Mouse (Mus musculus) skeletal muscle tissue, adult 2 months (tissue): Measurements from ENCODE around the gene Chrnb1.

Source experiments
- DNase-seq: peaks from one replicate; pipeline ENCODE4 v3.0.0-alpha.2; 2012; ENCODE audit warnings: low read depth, low spot score

Gene Chrnb1

DNA sequence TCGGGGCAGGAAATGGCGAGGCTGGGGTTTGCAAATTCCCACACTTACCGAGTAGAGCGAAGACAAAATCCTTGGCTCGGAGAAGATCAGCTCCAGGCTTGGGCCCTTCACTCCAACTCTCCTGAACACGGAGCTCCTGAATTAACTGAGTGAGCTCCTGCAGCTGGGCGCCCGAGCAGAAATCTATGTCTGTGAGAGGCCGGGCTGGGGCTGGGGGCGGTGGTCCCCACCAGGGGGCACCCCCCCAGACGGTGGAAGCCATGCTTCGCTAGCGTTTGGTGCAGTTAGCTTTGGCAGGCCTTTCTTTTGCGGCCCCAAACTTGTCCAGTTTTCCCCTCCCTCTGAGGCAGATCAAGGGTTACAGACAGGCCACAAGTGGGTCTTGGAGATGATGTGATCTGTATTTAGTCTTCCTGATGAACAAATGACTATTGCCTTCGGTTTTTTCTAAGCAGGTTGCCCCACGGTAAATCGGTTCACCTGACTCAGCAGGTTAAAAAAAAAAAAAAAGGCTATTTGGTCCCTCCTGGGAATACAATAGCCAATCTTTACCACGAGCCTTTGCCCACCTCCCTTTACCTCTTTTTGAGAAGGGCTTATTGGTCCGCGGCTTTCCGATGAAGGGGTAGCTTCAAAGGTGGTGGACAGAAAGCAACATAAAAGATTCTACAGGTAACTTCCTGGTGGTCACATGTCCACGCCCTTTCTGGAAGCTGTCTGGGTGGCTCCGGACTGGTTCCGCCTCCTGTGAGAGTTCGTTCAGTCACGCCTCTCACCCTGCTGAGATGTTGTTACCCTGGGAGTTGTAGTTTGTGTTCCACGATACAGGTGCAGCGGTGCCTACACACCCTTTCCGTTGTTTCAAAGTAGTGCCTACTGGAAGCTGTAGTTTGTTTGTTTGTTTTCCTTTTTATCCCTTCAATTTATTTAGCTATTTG, 9.5 kb upstream of the Chrnb1 start, which contains the start of gene Tmem102:
Tmem102 (minus strand) TSS at position 653 of the 938 bp plus-strand sequence.
- DNase-seq = no peak

- DNase-seq = no peak
These were observed 8.9 kb upstream of the Chrnb1 start for GRCm38 (mm10) chr11:69804652-69804940.

DNA sequence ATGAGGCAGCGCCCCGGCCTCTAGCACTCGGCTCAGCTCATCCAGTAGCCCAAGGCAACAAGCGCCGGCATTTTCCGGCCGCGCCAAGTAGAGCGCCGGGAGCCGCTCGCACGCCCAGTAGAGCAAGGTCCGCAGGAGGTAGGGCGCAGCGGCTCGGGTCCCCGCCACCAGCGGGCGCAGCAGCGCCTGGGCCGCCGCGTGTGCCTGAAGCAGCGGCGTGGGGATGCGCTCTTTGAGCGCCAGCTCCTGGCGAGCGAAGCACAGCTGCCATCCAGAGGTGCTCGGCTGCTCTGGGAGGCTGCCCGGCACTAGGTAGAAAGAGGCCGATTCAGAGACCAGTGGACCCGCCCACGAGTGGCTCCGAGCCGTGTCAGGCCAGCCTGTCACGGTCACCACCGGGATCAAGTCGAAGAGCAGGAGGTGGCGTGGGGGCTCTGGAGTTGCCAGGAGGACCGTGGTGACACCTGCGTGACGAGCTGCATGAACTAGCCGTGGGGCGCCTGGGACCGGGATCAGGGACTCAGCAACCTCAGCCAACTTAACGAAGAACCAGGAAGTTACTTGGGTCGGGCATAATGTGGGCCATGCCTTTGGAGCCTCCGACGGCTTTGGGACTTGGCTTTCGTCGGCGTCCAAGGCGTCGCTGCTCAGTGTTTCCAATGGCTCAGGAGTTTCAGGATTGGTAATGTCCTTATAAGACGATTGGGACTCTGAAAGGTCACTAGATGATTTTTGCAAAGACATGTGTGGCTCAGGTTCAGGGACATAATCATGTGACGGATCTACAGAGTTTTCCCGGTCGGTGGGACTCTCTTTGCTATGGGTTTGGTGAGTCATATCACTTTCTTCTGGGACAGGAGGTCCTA, 8.3 kb upstream of the Chrnb1 start:
- peak; percentile 62 for DNase-seq

GRCm38 (mm10) chr11:69803328-69803727, 7.6 kb upstream of the Chrnb1 start:
- DNase-seq = no peak

GRCm38 (mm10) chr11:69802648-69803105, 6.9 kb upstream of the Chrnb1 start:
- DNase-seq = peak; percentile 53

DNA sequence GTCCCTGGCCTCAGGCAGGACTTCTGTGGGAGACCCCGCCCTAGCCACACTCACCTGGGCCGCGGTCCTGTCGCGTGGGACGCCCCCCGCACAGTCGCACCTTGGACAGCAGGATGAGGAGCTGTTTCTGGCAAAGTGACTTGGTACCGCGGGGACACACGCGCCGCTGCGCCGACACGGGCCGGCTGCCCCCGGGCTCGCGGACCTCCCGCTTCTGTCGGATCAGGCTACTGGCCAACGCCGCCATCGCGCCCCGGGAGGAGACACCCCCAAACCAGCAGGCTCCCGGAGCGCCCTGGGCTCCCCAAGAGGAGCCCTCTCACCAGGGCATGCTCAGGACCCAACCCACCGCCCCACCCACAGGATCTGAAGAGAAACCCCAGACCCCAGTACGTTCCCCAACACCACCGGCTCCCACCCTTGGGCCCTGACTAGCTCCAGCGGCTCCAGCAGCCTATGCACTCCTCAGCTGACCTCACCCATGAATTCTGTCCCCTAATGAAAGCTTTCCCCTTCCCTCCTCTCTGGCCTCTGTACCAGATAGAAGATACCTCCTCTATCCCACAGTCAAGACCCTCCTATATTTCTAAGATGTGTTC, 5.7 kb upstream of the Chrnb1 start, which contains the start of gene Fgf11:
Fgf11 (minus strand) TSS at position 479 of the 599 bp plus-strand sequence.
- DNase-seq = no peak

GRCm38 (mm10) chr11:69800392-69801197, 4.9 kb upstream of the Chrnb1 start:
- DNase-seq = no peak

DNA sequence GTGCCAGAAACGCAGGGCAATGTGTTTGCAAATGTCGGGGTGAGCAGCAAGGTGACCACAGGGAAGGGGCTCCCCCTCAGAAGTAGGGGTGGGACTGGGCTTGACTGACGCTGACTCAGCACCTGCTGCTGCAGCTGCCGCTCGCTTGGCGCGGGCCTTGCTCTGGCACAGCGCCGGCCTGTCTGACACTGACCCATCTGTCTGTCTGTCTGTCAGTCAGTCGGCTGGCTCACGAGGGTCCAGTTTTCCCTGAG, 4.3 kb upstream of the Chrnb1 start:
- no peak for DNase-seq

- DNase-seq = no peak
These were observed 3.8 kb upstream of the Chrnb1 start for GRCm38 (mm10) chr11:69799394-69800137.

DNA sequence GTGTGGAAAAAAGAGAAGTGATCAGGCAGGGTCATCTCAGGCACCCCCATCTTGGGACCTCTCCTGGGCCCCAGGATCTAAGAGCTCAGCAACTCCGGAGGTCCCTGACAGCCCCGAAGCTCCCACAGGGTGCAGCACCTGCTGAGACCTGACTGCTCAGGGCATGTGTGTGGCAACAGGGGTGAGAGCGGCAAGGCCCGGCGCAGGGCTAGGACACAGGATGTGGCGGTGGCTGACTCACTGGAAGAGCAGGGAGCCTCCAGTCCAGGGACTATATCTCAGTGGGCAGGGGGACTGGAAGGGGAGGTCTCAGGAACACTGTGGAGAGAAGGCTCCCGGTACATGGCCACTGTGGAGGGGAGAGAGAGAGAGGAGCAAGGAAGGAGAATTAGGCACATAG, 2.2 kb upstream of the Chrnb1 start:
- DNase-seq = no peak

GRCm38 (mm10) chr11:69795983-69796435, 266 bp upstream of the Chrnb1 start:
- no peak for DNase-seq

DNA sequence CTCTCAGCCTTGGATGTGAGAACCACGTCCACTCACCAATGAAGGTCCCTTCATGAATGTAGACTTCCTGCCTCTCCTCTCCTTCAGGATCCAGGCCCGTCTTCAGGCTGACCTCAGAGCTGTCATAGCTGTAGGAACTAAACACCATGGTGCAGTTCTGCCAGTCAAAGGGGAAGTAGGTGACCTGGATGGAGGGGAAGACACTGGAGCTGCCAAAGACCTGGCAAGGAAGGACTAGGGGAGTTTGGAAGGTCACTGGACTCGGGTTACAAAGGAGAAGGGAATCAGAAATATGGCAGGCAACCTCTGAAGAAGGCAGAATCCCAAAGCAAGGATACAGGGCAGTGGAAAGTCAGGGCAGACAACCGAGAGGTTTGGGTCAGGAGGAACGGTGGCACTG, 2.3 kb downstream of the Chrnb1 start:
- peak; percentile 54 for DNase-seq

DNA sequence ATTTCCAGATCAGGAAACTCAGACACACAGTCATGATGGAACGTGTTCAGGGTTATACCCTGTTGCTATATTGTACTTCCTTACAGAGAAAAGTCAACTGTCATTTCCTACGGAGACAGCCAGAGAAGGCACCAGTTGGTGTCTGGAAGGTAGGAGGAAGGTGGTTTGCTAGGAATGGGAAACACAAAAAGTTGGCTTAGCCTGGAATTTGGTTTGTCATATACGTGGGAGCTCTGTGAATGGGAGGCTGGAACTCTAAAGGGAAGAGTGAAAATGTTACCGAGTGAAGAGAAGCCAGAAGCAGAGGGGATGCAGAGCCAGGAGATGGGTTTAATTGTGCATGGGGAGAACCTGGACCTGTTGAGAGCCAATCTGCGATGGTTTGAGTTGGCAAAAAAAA, 4.3 kb downstream of the Chrnb1 start:
- no peak for DNase-seq

DNA sequence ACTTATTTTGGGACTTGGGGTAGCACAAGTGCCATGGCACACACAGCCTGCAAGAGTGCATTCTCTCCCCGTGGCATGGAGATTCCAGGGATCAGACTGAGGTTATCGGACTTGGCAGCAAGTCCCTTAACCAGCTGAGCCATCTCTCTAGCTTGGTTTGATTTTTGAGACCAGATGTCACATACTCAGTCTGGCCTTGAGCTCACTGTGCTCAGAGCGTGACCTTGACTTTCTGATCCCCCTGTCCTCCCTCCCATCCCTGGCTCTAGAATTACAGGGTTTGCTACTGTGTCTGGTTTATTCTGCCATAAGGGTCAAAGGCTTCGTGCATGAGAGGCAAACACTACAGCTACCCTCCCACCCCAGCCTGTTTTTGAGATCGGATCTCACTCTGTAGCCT, 6.3 kb downstream of the Chrnb1 start:
- no peak for DNase-seq

DNA sequence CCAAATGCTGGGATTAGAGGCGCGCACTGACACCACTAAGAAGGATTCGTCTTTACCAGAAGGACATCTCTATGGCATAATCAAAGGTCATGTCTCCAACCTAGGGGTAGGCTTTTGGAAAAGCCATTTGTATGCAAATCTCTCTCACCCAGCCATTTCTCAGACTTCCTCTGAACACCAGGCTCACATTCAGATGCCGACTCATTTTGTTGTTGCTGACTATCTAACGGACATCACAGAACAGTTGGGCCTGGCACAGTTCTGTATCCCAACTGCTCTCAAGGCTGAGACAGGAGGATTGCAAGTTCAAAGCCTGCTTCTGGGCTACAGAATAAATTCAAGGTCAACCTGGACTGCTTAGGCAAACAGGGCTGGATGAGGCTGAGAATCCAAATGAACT, 8.4 kb downstream of the Chrnb1 start:
- DNase-seq = no peak

DNA sequence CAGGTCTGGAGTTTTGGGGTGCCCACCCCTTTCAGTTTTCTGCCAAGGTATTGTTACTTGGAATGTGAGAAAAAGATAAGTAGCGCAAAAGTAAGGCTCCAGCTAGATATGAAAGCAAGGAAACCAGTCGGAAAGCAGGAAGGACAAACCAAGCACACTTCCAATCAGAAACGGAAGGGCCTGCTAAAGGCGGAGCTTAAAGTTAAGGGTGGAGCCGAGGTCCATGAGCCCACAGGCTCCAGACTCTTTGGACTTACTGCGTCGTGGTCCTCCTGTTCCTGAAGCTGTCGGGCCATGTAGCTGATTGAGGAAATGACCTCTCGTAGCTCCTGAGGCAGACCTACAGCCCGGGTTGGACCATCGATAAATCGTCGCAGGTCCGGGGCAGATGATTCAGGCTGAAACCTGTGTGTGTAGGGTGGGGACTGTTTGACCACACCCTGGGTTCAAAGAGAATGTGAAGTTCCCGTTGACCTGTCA, 10.9 kb downstream of the Chrnb1 start:
- no peak for DNase-seq

- DNase-seq = no peak
These were observed 13.9 kb downstream of the Chrnb1 start for GRCm38 (mm10) chr11:69781828-69782227.

DNA sequence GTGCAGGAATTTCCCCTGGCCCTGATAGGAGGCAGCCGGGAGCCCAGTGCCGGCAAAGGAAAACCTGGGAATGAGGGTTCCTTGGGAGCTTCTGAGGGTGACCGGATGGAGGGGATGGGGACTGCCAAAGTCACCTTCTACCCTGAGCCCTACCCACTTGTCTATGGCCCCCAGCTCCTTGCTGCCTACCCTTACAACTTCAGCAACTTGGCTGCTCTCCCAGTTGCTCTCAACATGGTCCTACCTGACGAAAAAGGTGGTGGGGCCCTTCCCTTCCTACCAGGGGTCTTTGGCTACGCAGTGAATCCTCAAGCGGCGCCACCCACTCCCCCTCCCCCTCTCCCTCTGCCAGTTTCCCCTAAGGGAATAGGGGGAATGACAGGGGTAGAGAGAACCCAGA, 16.8 kb downstream of the Chrnb1 start:
- DNase-seq = no peak

DNA sequence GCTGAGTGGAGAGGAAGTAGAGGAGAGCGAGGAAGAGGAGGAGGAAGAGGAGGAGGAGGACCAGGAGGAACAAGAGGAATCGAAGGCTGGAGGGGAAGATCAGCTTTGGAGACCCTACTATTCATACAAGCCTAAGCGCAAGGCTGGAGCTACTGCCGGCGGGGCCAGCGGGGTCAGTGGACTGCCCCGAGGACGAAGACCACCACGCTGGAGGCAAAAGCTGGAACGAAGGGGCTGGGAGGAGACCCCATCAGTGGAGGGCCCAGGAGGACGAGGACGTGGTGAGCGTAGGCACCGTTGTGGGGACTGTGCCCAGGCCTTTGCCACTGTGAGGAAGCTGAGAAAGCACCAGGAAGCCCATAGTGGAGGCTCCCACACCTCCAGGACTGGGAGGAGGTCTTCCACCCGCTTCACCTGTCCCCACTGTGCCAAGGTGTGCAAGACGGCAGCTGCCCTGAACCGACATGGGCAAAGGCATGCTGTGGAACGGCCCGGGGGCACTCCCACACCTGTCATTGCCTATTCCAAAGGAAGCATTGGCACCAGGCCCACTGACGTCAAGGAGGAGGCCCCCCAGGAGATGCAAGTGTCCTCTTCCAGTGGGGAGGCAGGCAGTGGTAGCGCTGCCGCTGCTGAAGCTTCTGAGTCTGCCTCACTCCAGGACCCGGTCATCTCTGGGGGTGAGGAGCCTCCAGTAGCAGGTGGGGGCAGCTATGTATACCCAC, 17.3 kb downstream of the Chrnb1 start:
- no peak for DNase-seq
